Mouse (Mus musculus): Measurements from ENCODE around the gene Prlr.

Gene Prlr

DNA sequence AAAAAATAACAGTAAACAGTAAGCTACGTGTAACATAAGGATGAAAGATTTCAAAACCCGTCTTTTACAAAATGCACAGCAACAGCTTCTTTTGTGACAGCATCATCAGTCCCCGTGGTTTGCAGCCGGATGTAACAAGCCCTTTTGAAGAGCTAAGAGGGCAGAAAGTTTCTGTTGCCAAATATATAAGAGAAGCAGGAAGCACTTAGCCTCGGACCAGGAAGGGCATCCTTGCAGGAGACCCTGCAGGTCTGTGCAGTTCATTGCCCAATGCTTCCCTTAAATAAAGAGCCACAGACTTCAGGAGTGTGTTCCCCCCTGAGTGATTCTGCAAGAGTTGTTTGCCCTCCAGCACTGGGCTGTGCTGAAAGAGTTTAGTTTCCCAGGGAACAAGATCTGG, 58.9 kb downstream of the Prlr start:
- DNase-seq (ENCODE audit: low spot score): no peak

DNA sequence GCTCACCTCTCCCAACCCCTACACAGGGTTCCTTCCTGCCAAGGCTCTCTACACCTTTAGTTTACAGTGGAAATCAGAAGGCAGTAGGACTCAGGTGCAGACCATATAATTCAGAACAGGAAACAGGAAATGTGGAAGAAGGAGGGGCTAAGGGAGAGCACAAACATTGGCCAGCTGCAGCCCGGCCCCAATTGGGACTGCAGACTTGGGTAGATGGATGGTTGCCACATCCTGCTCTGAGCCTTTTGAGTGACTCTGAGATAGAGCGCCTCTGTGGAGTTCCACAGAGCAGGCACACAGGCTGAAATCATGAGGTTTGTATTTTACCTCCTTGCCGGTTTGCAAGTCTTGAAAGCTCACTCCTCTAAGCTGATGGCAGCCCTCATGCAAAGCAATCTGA, 59.8 kb downstream of the Prlr start:
- no peak for DNase-seq (ENCODE audit: low spot score)

DNA sequence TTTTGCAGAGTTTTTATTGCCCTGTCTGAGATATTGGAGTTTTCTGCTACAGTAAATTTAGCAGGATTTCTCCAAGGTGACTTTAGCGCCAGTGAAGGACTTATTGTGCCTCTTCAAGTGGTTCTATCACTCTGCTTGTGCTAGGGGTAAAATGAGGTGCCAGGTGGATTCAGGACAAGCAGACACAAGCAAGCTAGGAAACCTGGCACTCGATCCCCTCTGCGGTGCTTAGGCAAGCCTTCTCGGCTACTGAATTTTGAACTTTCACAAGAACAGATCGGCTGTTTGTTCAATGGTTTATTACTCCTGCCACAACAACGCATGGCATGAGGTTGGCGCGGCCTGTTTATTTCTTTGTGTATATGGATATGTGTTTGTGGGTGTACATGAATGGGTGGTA, 61.4 kb downstream of the Prlr start:
- no peak for DNase-seq (ENCODE audit: low spot score)

DNA sequence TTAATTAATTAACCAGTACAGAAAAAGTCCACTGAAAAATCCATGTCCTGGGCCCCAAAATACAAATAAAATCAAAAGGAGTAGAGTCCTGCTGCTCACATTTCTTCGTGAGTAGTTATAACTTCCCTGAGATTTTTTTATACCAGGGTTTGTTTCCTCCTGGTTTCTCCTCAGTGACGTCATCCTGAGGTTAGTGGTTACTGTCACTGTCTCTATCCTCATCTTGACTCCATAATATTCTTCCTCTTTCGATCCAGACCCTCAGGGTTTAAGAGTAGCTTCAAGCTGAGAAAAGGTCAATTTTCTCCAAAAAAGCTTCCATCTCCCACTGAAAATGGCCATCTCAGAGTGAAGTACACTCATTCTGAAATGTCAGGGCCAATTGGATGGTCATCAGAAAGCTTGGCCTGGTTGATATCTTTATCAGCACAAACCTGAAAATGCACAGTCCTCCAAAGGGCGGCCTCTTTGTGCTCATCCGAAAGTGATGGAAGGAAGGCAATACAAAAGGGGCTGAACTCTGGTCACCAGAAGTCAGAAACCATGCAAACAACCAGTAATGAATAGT, 63.3 kb downstream of the Prlr start:
- no peak for DNase-seq (ENCODE audit: low spot score)

DNA sequence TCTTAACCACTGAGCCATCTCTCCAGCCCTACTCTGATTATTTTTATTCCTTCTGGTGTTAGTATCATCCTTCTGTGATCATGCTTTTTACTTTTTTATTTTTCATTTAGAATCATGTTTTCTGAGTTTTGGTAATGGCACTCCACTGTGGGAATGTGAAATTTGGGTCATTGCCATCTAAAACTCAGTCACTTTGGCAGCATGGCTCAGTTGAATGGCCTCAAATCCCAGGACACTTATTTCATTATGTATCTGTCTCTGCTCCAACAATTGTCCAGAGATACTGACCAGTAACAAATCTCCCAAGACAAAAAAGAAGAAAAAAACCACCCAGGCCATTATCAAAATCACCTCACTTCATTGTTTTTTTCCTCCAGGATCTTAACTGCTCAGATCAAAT, 65.2 kb downstream of the Prlr start:
- no peak for DNase-seq (ENCODE audit: low spot score)

DNA sequence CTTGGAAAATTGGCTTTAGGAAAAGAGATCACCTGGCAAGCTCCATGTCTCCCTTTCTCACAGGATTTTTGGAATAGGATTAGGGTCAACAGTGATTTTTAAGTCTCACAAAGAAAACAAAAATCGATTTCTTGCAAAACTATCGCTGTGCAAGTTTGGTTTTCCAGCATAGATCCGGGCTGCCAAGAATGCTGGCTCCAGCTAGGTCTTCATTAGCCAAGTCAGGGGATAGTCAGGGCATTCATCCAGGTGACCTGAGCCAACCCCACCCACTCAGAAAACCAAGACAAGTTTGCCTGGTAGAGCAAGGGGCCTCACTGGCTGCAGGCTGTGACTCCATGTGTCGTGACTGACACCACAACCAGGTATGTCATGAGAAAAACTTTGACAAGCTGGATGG, 72.2 kb downstream of the Prlr start:
- DNase-seq (ENCODE audit: low spot score): no peak

DNA sequence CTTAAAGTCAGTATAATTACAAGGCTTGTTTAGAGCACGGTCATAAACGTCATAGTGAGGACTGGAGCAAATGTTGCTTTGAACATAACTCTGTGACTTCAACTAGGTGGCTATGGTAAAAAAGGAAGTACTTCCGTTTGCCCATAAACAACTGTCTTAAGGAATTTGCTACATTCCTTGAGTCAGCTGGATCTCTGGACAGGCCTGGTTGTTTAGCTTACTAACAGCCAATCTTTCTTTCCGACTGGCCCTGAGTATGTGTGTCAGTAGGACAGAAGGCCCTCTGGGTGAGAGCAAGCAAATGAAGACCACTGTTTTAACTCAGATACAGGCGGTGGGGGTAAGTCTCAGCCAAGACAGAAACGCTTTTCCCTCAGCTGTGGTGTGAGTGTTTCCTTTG, 73.7 kb downstream of the Prlr start:
- DNase-seq (ENCODE audit: low spot score): no peak

DNA sequence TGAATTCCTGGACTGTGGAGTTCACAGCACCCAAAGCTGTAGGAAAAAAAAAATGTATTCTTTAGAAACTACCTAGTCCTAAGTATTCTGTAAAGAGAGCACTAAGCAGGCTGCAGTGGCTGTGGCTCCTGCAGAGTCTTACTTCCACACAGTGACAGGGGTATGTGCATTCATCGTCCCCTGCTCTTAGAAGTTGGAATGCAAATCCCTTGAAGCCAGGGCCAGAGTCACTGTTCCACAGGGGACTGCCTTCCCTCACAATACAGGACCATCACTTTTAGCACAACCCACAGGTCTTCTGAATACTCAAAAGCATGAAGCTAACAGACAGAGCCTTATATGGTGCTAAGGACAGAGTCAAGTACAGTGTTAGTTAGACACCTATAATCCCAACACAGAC, 75.5 kb downstream of the Prlr start:
- no peak for DNase-seq (ENCODE audit: low spot score)

DNA sequence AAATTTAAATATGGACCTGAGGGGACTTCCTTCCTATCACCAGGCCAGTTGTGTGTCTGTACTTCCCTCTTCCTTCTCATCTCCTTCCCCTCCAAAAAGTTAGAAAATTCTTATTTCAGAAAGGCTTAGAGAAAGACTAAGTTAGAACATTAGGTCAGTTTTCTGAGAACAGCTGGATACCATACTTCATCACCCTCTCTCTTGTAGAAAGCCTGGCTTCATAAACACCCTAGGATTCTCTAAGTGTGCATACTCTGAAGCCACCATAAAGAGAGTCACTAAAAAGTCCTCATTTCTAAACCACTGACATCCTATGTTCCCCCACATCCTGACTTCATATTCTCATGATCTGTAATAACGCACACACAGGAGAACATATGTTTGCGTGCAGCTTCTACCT, 85.2 kb downstream of the Prlr start:
- DNase-seq (ENCODE audit: low spot score): no peak

DNA sequence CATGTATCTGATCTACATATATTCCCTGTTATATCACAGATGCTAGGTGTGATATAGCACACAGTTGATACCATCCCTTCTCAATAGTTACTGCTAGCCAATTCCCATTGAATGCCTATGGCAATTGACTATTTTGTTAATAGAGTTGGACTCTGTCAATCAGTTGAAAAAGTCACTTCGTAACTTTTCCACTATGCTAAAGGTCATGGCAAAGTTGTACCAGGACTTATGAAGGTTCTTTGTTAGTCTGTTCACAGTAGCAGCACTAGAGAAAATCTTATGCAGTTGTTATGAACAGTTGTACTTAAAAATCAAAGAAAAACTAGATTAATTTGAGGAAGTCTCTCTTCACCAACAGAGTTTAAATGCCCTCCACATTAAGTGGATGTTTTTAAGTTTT, 85.6 kb downstream of the Prlr start:
- no peak for DNase-seq (ENCODE audit: low spot score)

DNA sequence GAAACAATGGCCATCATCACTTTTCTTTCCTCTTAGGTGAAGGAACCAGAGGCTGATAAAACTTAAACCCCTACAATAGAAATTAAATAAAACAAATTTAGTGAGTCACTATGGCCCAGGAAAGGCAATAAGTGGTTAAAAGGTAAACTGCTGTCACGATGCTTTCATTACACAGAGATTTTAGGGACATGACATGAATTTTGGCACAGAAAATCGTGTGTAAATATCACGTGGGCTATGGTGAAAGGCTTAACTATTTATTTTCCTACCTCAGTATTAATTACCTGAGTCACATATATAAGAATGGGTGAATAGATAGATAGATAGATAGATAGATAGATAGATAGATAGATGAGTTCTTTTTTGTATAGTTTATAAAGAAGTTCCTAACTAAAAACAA, 86.4 kb downstream of the Prlr start:
- DNase-seq (ENCODE audit: low spot score): no peak

DNA sequence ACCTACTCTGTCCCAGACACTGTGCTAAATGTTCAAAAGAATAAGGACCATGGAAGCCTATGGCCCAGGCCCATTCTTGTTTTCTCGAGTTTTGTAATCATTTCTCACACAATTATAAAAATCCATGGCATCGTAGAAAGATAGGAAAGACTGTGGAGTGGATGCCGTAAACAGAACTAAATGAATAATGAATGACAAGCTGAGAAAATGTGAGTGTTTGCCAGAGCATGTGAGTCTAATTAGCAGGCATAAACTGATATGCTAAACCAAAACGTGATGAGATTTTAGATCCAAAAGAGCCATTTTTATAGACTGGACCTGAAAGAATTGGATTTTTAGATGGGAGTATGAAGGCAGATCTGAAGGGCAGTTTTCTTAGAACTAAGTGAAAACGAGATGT, 87.8 kb downstream of the Prlr start:
- DNase-seq (ENCODE audit: low spot score): no peak

DNA sequence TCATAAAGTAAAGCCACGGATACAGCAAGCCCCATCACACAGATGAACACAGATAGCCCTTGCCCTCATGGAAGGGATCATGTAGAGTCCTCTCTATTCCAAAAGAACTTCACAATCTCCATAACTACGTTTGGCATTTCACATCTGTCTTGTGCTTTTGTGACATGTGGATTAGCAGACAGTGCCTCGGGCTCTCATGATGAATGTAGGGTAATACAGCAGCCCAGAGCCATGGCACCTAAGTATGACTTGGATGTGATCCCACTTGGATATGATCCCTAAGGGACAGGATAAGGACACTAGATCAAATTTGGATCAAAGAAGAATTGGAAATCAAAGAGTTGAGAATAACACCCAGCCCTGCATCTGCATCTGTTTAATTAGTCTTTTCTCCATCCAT, 90.2 kb downstream of the Prlr start:
- DNase-seq (ENCODE audit: low spot score): no peak

DNA sequence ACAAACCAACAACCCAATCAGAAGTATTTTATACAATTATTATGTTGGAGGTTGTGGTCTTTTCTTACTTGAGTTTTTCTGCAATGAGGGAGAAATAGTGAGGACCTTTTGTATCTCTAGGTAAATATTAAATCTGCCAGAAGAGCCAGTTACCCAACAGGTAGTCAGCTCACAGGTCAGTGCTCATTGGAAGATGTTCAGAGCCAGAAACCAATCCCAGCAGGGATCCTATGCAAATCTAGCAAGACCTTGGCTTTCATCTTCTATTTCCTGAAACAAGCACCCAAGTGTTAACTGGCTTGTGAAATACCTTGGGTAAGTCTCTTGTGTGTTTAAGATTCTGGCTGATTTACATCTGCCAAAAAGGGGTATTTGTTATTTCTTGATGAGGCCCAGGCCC, 99.3 kb downstream of the Prlr start:
- DNase-seq (ENCODE audit: low spot score): no peak

DNA sequence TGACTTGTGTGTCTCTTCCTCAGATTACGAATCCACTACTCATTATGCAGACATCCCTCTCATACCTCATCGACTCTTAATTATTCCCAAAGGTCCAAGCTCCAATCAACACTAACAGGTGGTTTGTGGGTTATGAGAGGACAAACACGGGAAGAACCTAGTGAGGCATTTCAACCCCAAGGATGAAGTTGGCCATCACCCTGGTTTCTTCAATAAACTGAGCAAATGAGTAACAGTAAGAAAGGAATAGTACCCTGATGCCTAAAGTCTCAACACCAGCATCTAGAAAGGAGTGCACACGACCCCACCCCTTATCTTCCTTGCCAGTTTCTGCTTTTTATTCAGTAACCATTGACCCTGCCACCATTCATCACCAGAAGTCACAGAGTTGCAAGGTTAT, 100.4 kb downstream of the Prlr start:
- DNase-seq (ENCODE audit: low spot score): no peak

DNA sequence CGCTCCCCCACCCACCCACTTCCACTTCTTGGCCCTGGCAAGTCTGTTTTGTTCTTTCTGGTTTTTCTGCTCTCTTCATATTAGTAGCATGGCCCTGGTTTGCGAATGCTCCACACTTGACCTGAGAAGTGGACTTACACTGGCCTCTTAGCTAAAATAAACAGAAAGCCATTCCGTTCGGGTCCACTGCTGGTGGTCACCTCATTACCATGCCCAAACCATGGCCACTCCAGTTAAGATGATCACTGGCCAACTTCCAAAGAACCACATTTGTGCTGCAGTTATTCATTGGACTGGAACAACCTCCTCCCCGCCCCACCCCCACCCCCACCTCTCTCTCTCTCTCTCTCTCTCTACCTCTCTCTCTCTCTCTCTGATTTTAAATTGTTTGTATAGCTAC, 104.5 kb downstream of the Prlr start:
- no peak for DNase-seq (ENCODE audit: low spot score)

DNA sequence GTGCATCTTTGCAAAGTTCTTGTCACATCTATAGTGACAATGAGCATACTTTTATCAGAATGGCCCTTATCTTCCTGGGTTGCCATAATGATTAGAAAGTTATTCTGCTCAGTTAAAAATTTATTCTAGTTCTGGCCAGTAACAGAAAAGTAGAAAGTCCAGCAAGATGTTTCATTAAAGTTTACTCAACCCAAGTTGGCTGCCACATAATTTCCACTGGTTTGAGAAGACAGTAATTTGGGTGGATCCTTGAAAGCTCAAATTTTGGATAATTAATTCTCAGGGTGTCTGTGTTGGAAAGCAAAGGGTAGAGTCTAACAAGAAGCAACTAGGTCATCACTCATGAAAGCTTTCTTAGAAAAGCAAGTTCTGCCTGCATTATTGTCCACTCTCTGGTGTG, 106.6 kb downstream of the Prlr start:
- no peak for DNase-seq (ENCODE audit: low spot score)

DNA sequence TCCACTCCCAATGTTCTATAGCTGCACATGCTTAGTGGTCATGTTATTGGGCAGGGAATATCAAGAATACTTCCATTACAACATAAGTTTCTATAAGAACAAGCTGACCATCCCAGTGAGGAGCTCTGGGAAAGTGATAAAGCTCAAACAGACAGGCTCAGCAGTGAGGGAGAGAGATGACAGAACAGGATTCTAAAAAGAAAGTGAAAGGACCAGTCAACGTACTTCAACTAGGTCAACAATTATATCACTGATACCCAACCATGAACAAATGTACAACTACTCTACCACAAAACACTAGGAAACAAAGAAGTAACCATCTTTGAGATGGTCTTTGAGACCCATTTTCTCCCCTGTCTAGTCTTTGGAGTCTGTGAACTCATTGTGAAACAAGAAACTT, 119.5 kb downstream of the Prlr start:
- DNase-seq (ENCODE audit: low spot score): no peak

DNA sequence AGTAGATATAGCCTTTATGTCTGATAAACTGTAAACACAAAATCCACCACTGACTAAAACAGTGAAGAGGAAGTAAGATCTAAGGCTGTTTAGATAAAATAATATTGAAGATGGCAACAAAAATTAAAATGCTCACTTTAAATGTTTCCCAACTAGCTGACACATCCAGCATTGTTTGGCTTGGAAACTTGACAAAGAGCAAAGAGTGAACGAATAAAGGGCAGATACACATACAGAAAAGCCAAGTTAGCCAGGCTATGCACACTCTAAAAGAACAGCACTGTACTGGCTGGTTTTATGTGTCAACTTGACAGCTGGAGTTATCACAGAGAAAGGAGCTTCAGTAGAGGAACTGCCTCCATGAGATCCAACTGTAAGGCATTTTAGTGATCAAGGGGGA, 121.0 kb downstream of the Prlr start:
- DNase-seq (ENCODE audit: low spot score): no peak

DNA sequence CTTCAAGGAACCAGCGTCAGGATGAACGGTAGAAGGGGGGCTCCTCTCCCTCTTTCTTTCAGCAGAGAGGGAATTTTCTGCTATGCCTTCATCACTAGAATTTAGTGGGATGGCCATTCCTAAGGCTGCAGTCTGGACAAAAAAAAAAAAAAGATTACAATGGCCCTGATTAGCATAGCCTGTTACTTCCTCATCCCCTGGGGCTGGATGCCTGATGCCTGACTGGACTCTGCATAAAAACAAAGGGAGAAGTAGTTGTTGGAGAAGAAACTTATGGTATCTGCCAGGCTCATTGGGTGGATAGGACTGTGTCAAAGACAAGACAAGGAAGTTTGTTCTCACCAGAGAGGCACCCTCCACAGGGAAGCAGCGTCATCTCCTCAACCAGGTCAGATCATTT, 122.4 kb downstream of the Prlr start:
- no peak for DNase-seq (ENCODE audit: low spot score)

DNA sequence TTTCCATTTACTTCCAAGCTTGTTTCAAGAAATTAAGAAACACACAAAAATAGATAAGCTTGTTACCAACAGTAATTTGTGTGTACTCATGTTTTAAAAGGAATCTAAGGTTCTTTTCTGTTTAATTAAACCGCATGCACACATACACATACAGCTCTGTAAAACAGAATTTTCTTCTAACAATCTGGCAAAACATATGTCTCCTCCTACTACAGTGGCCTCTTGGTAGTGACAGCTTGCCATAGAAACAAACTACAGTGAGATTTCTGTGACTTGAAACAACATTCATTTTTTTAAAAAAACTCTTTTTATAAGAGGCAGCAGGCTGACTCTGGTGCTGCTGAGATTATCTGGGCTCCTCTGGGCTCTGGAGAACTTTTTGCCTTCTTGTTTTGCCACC, 129.4 kb downstream of the Prlr start:
- DNase-seq (ENCODE audit: low spot score): no peak

DNA sequence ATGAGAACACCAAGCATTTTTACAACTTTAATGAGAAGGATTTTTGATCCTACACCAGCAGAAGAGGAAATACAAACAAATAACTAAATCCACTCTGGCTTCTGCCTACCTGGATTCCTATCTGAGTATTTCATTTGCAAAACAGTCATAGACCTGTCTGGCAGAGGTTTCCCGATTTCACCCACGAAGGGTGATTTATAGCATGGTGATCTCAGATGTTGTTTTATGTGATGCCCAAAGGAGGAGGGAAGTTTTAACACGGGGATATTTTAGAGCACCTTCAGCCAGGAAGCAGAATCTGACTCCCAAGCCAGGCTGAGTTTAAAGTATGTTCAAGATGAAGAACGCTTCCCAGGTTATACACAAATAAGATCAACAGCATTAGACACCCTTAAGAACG, 134.8 kb downstream of the Prlr start:
- DNase-seq (ENCODE audit: low spot score): no peak

DNA sequence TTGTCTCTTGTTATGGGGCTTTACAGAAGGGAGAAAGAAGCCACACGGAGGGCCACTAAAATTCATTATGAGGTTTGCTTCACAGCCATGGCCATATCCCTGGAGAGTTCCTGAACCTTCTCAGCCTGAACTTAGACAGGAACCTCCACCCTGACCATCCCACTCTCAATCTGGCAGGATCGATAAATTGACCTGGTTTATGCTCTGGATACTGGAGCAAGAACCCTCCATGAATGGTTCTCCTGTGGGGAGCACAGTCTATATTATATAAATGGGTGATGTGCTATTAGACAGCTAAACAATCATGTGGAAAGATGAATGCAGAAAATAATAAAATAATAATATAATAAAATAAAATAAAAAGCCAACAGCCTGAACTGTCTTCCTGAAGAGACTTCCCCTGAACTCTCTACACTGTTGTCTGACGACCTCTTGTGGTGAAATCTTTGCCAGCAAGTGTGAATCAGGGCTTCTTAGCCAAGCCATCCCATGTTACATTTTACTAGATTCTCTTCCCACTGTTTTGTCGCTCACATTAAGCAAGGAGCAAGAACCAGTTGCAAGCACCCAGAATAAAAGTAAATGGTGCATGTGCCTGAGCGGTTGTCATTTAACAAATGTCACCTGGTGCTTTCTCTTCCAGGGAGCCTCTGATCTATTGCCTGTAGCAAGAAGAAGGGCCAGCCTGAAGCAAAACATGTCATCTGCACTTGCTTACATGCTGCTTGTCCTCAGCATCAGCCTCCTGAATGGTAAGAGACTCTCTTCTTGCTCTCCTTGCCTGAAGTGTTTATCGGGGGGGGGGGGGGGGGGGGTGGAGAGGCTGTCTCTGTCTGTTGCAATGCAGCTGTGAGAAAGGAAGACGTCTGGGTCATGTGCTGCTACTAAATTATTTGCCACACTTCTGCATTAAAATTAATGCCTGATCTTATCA, 136.8 kb downstream of the Prlr start:
- peak; percentile 73 for DNase-seq (ENCODE audit: low spot score)

DNA sequence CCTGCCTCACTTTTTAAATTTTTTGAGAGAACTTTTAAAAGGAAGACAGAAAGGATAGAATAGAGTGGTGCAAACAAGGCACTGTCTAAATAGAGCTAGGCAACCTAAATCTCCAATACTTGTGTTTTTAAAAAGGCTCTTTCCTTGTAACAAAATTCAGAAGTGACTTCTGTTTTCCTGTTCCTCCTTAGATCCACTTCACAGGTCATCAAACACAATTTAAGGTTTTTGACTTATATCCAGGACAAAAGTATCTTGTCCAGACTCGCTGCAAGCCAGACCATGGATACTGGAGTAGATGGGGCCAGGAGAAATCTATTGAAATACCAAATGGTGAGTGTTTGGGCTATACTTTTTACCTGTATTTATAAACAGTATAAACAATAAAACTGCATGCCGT, 148.0 kb downstream of the Prlr start, which contains the start of gene Gm21973:
Gene Gm21973, plus strand, starts transcription at position 301 of the 400 bp plus-strand sequence.
- DNase-seq (ENCODE audit: low spot score): no peak

Measured in retina, embryonic 14.5 days (tissue).